In the genomic region with DNA sequence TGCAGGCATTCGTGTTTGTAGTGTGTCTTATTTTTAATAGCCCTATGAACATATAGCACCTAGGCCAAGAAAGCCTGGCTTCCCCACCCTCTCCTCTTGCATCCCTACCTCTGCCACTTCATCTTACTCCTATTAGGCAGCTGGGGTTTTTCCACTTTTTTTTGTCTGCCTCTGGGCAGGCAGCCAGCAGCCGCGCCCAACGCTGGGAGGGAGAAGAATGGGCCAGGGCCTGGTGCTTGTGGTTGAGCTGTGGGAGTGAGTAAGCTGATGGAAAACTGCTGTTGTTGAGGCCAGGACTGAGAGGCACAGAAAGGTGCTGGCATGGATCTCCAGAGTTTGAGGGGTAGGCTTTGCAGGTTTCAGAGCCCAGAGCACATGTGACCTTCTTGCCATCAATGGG, we compare ENCODE assay signal across 7 mouse cellular contexts. TPM values are rescaled to one million over a fixed set of nuclear protein-coding genes. Genes with fewer than 3 reads are reported as not detected.
DNase-seq lines count a peak whose midpoint lies in the region; ATAC-seq lines count a peak whose summit lies in the region.

No protein-coding gene starts in this region.

- H3K27ac ChIP-seq in forebrain, embryonic 10.5 days: peak overlapping the region; percentile 62
- peak overlapping the region; percentile 64 for H3K27ac ChIP-seq in heart, embryonic 13.5 days (replicated peaks)

- H3K4me3 ChIP-seq in forebrain, embryonic 10.5 days: no peak overlapping the region
- no peak overlapping the region for H3K4me3 ChIP-seq in heart, embryonic 13.5 days

- H3K9ac ChIP-seq in heart, embryonic 13.5 days: no peak overlapping the region

- no peak for ATAC-seq in heart, embryonic 13.5 days (ENCODE audit: extremely low read depth, insufficient number of reproducible peaks, low FRiP score, low TSS enrichment)
- ATAC-seq in megakaryocyte, adult 5-6 weeks (ENCODE audit: poor library complexity, severe bottlenecking): peak; percentile 53

- H3K9me3 ChIP-seq in forebrain, embryonic 10.5 days: no peaks in the 10 kb centered on the region
- no peaks in the 10 kb centered on the region for H3K9me3 ChIP-seq in heart, embryonic 13.5 days

- H3K36me3 ChIP-seq in forebrain, embryonic 10.5 days (replicated peaks): no peaks in the 10 kb centered on the region
- H3K36me3 ChIP-seq in heart, embryonic 13.5 days: no peaks in the 10 kb centered on the region

- 83% methylated on average over 4 of the region's 4 CpGs for WGBS in forebrain, embryonic 10.5 days
- WGBS in heart, embryonic 13.5 days: 34% methylated on average over 4 of the region's 4 CpGs

- H3K27me3 ChIP-seq in forebrain, embryonic 10.5 days (ENCODE audit: poor library complexity, severe bottlenecking): no peaks in the 10 kb centered on the region
- 0 out of 2 replicates have a peak, but pooled peaks cover 5% of the 10 kb centered on the region for H3K27me3 ChIP-seq in heart, embryonic 13.5 days (replicated peaks)

- H3K4me1 ChIP-seq in forebrain, embryonic 10.5 days: peaks cover 24% of the 10 kb centered on the region
- H3K4me1 ChIP-seq in heart, embryonic 13.5 days: peaks cover 35% of the 10 kb centered on the region

- DNase-seq in 416B (ENCODE audit: low read depth) (peak; percentile 94), MN1 (ENCODE audit: low spot score) (peak; percentile 95)
- no peak for DNase-seq in forebrain, embryonic 10.5 days (ENCODE audit: extremely low spot score, low spot score)
- peak; percentile 82 for DNase-seq in kidney, postnatal 14 days
- peak; percentile 87 to 90 for DNase-seq in urinary bladder, postnatal 4 days (ENCODE audit: low spot score in 2 of 2)

- no peak overlapping the region for H3K4me2 ChIP-seq in heart, embryonic 13.5 days

RNA-seq across cellular contexts. Expression of a gene that starts 0.8 kb away (rescaled TPM):
- polyA plus RNA-seq in forebrain, embryonic 10.5 days (2016; fragmentation: Nextera tagmentation; extraction: Ambion mirVana): 0.47 TPM in 1 of 2 replicates, not detected in the other
- polyA plus RNA-seq in heart, embryonic 13.5 days (2015; fragmentation: Nextera tagmentation; extraction: Ambion mirVana): 2.4 and 3.1 TPM in 2 replicates
- total RNA-seq in megakaryocyte, adult 5-6 weeks (2015): 2,878 and 2,936 TPM in 2 replicates
- 3,102 and 3,469 TPM in 2 replicates for total RNA-seq in megakaryocyte, adult 5-6 weeks (2017)

RNA-seq across cellular contexts. Expression of a gene that starts 2.7 kb away (rescaled TPM):
- polyA plus RNA-seq in forebrain, embryonic 10.5 days (2016; fragmentation: Nextera tagmentation; extraction: Ambion mirVana): not detected in 2 replicates
- polyA plus RNA-seq in heart, embryonic 13.5 days (2015; fragmentation: Nextera tagmentation; extraction: Ambion mirVana): not detected in 2 replicates
- total RNA-seq in megakaryocyte, adult 5-6 weeks (2015): not detected in 2 replicates
- 2.9 and 5.7 TPM in 2 replicates for total RNA-seq in megakaryocyte, adult 5-6 weeks (2017)

RNA-seq across cellular contexts. Expression of a gene that starts 3.9 kb away (rescaled TPM):
- not detected in 2 replicates for polyA plus RNA-seq in forebrain, embryonic 10.5 days (2016; fragmentation: Nextera tagmentation; extraction: Ambion mirVana)
- polyA plus RNA-seq in heart, embryonic 13.5 days (2015; fragmentation: Nextera tagmentation; extraction: Ambion mirVana): not detected in 2 replicates
- total RNA-seq in megakaryocyte, adult 5-6 weeks (2015): not detected in 2 replicates
- total RNA-seq in megakaryocyte, adult 5-6 weeks (2017): 3.4 TPM in 1 of 2 replicates, not detected in the other

RNA-seq across cellular contexts. Expression of a gene that starts 8.3 kb away (rescaled TPM):
- 22.4 and 23.2 TPM in 2 replicates for polyA plus RNA-seq in forebrain, embryonic 10.5 days (2016; fragmentation: Nextera tagmentation; extraction: Ambion mirVana)
- 38.1 and 38.2 TPM in 2 replicates for polyA plus RNA-seq in heart, embryonic 13.5 days (2015; fragmentation: Nextera tagmentation; extraction: Ambion mirVana)
- 2,141 and 2,313 TPM in 2 replicates for total RNA-seq in megakaryocyte, adult 5-6 weeks (2015)
- 1,043 and 1,047 TPM in 2 replicates for total RNA-seq in megakaryocyte, adult 5-6 weeks (2017)

RNA-seq across cellular contexts. Expression of a gene that starts 14.4 kb away (rescaled TPM):
- not detected in 2 replicates for polyA plus RNA-seq in forebrain, embryonic 10.5 days (2016; fragmentation: Nextera tagmentation; extraction: Ambion mirVana)
- not detected in 2 replicates for polyA plus RNA-seq in heart, embryonic 13.5 days (2015; fragmentation: Nextera tagmentation; extraction: Ambion mirVana)
- total RNA-seq in megakaryocyte, adult 5-6 weeks (2015): not detected in 2 replicates
- not detected in 2 replicates for total RNA-seq in megakaryocyte, adult 5-6 weeks (2017)
